31 mouse cellular contexts compared by ENCODE assay signal in the genomic region with DNA sequence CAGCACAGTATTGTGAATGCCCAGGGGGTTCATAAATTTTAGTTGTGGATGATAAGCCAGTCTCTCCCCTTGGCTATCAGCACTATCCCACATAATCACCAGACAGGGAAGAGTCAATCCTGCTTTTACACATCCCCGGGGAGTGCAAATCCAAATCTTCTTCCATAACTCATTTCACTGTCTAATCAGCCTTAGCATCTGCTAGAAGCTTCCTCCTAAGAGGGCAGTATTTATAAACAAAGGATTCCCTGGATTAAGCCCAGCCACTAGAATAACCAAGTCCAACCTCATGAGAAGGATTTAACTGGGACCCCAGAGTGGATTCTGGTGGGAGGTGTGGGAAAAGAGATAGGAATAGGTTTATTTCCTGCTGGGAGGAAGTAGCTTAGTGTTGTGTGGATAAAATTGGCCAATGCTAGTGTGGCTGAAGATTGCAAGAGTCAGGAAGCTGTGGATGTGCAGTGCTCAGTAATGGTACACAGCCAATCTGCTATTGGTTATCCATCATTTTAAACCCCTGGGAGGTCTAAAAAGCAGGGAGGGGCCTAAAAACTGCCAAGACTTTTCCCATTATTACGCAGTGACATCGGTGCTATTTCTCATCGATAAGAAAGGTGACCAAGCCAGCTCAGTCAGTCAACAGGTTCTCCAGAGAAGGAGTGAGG. TPM values are rescaled to one million over a fixed set of nuclear protein-coding genes. Genes with fewer than 3 reads are reported as not detected.
DNase-seq lines count a peak whose midpoint lies in the region; ATAC-seq and TF ChIP-seq lines count a peak whose summit lies in the region.
"Had no signal": no experiment of that assay in that cellular context is flagged by ENCODE, and none has a peak within 500 bp of the region (broad histone marks: within the 10 kb centered on the region; RNA-seq: fewer than 3 reads in every experiment).

No protein-coding gene starts in this region.

- no peak overlapping the region for H3K27ac ChIP-seq in kidney, postnatal 0 days
- no peak overlapping the region for H3K27ac ChIP-seq in neural tube, embryonic 14.5 days (ENCODE audit: low read depth, low read length)
- H3K27ac ChIP-seq: embryonic facial prominence, embryonic 13.5 days; forebrain, embryonic 10.5 days; forebrain, embryonic 15.5 days; hindbrain, embryonic 14.5 days; left cerebral cortex, adult 2 months; liver, embryonic 14.5 days; lung, embryonic 15.5 days; midbrain, embryonic 13.5 days had no signal

- no peak for ATAC-seq in kidney, postnatal 0 days (replicated peaks; ENCODE audit: low FRiP score, low read depth)
- ATAC-seq in neural tube, embryonic 14.5 days (ENCODE audit: low read depth): peak; percentile 82
- ATAC-seq in megakaryocyte-erythroid progenitor cell, adult 5-6 weeks (replicated peaks; ENCODE audit: low FRiP score, low TSS enrichment, poor library complexity, severe bottlenecking): no peak
- ATAC-seq: forebrain, embryonic 15.5 days; inflammation-experienced regulatory T-cells, adult 6 months; midbrain, embryonic 13.5 days had no signal

- H3K27me3 ChIP-seq in kidney, postnatal 0 days (ENCODE audit: insufficient read depth, low read length): no peaks in the 10 kb centered on the region
- no peaks in the 10 kb centered on the region for H3K27me3 ChIP-seq in neural tube, embryonic 14.5 days (ENCODE audit: control insufficient read depth, insufficient read depth, low read length)
- H3K27me3 ChIP-seq: embryonic facial prominence, embryonic 13.5 days; forebrain, embryonic 15.5 days; heart, embryonic 12.5 days; lung, embryonic 15.5 days; midbrain, embryonic 13.5 days had no signal

- H3K9me3 ChIP-seq in kidney, postnatal 0 days (replicated peaks; ENCODE audit: low read length): no peaks in the 10 kb centered on the region
- H3K9me3 ChIP-seq in neural tube, embryonic 14.5 days (ENCODE audit: control insufficient read depth, low read length): no peaks in the 10 kb centered on the region; the same call in 1 of the 2 replicates
- H3K9me3 ChIP-seq: embryonic facial prominence, embryonic 13.5 days; forebrain, embryonic 15.5 days had no signal

- WGBS in kidney, postnatal 0 days: 78% methylated on average over 4 of the region's 4 CpGs
- WGBS in neural tube, embryonic 14.5 days: 72% methylated on average over 4 of the region's 4 CpGs

- H3K9ac ChIP-seq in kidney, postnatal 0 days (ENCODE audit: low read depth, low read length): no peak overlapping the region
- H3K9ac ChIP-seq in neural tube, embryonic 14.5 days (replicated peaks; ENCODE audit: low read depth, low read length): no peak overlapping the region
- H3K9ac ChIP-seq: embryonic facial prominence, embryonic 13.5 days; forebrain, embryonic 15.5 days; heart, embryonic 12.5 days; hindbrain, embryonic 14.5 days; liver, embryonic 14.5 days; lung, embryonic 15.5 days; midbrain, embryonic 13.5 days had no signal

- no peaks in the 10 kb centered on the region for H3K36me3 ChIP-seq in kidney, postnatal 0 days (ENCODE audit: insufficient read depth, low read length)
- no peaks in the 10 kb centered on the region for H3K36me3 ChIP-seq in neural tube, embryonic 14.5 days (ENCODE audit: control insufficient read depth, insufficient read depth, low read length)
- H3K36me3 ChIP-seq: embryonic facial prominence, embryonic 13.5 days; forebrain, embryonic 10.5 days; forebrain, embryonic 15.5 days; heart, embryonic 12.5 days; lung, embryonic 15.5 days; midbrain, embryonic 13.5 days had no signal

- no peak overlapping the region for H3K4me2 ChIP-seq in kidney, postnatal 0 days (ENCODE audit: low read length)
- no peak overlapping the region for H3K4me2 ChIP-seq in neural tube, embryonic 14.5 days (ENCODE audit: low read depth, low read length)
- H3K4me2 ChIP-seq: embryonic facial prominence, embryonic 13.5 days; forebrain, embryonic 15.5 days; heart, embryonic 12.5 days; hindbrain, embryonic 14.5 days; lung, embryonic 15.5 days; midbrain, embryonic 13.5 days had no signal

- H3K4me1 ChIP-seq in kidney, postnatal 0 days (replicated peaks; ENCODE audit: insufficient read depth, low read length): no peaks in the 10 kb centered on the region
- H3K4me1 ChIP-seq in neural tube, embryonic 14.5 days (ENCODE audit: control insufficient read depth, insufficient read depth, low read length): no peaks in the 10 kb centered on the region
- H3K4me1 ChIP-seq: embryonic facial prominence, embryonic 13.5 days; forebrain, embryonic 10.5 days; forebrain, embryonic 15.5 days; heart, embryonic 12.5 days; lung, embryonic 15.5 days; midbrain, embryonic 13.5 days had no signal

- TF ChIP-seq CTCF in kidney, postnatal 0 days (IDR thresholded peaks at IDR 0.05; ENCODE audit: low read depth): no peak

- DNase-seq in kidney, postnatal 0 days (ENCODE audit: low spot score): peak; percentile 26
- DNase-seq in kidney, adult 18-20 months: no peak
- peak; percentile 18 for DNase-seq in lung, postnatal 10 days
- DNase-seq in lung, postnatal 14 days: no peak
- DNase-seq in retina, postnatal 1 day: peak; percentile 68
- DNase-seq: adrenal gland, postnatal 25 days; B cell, adult 2 months; cerebellum, adult 11-12 months; cerebellum, adult 9-11 months; gastrocnemius, postnatal 25 days; heart, adult 18-20 months; heart, postnatal 4 days; kidney, adult 8-10 months; kidney, postnatal 25 days; left cerebral cortex, postnatal 4 days; liver; right cerebral cortex, postnatal 25 days; thymus, adult 2 months; thymus, postnatal 36 days had no signal

- H3K4me3 ChIP-seq in kidney, postnatal 0 days (replicated peaks; ENCODE audit: low read depth, low read length): no peak overlapping the region
- no peak overlapping the region for H3K4me3 ChIP-seq in neural tube, embryonic 14.5 days (ENCODE audit: low read depth, low read length)
- H3K4me3 ChIP-seq: embryonic facial prominence, embryonic 13.5 days; forebrain, embryonic 10.5 days; forebrain, embryonic 15.5 days; heart, embryonic 12.5 days; left cerebral cortex, adult 2 months; lung, embryonic 15.5 days; midbrain, embryonic 13.5 days had no signal

RNA-seq across cellular contexts. Expression of a gene that starts 19.7 kb away (rescaled TPM):
- polyA plus RNA-seq in kidney, postnatal 0 days (2015; fragmentation: Nextera tagmentation; extraction: Ambion mirVana): 10.7 and 12.2 TPM in 2 replicates
- polyA plus RNA-seq in neural tube, embryonic 14.5 days (2014; fragmentation: Nextera tagmentation; extraction: Ambion mirVana): 27.4 and 28.0 TPM in 2 replicates
- 51.8 and 68.9 TPM in 2 replicates for total RNA-seq in megakaryocyte-erythroid progenitor cell, adult 5-6 weeks (2014; fragmentation: Nextera tagmentation)
- 67.5 and 70.0 TPM in 2 replicates for total RNA-seq in megakaryocyte-erythroid progenitor cell, adult 5-6 weeks (2017)

Comparison
In these comparisons a context has a peak if more than half of its experiments do, and no peak if none do; other contexts are left out.
1. DNase-seq: peak in kidney, postnatal 0 days (single experiment), lung, postnatal 10 days (single experiment) and retina, postnatal 1 day (single experiment); none in kidney, adult 18-20 months (single experiment) and lung, postnatal 14 days (single experiment).